Mouse (Mus musculus) megakaryocyte progenitor cell, adult 5-6 weeks (primary cell): ENCODE results near the gene Tmem255a. TPM values are rescaled to one million over a fixed set of nuclear protein-coding genes. Genes with fewer than 3 reads are reported as not detected.

Experiments
- ATAC-seq: replicated peaks from 2 replicates; pipeline ENCODE4 v1.8.0; 2016; ENCODE audit warnings: mild to moderate bottlenecking, moderate TSS enrichment, inconsistent platforms; ENCODE audit not compliant: poor library complexity
- total RNA-seq, 2 experiments: library from RNA; stranded (forward) in 1 of 2; stranded (reverse) in 1 of 2; fragments of 157-497, 149-512 nt in 1 of 2; fragments of 200-1000 nt in 1 of 2; gene quantifications; 2 replicates each; pipeline versions ENCODE4 v1.2.3 to v1.2.4; 2015 to 2017

The Tmem255a gene
- total RNA-seq (2015): not detected in 2 replicates
- total RNA-seq (2017): 0.07 and 0.21 TPM in 2 replicates

- peak; percentile 21; the same call in 1 of the 2 replicates for ATAC-seq
These were observed at the start of gene Tmem255a for GRCm38 (mm10) chrX:38251851-38252571. Gene Tmem255a (minus strand): TSS chrX:38252439.

- no peak for ATAC-seq
These were observed 7.4 kb upstream of the Tmem255a start for GRCm38 (mm10) chrX:38259610-38260009.

GRCm38 (mm10) chrX:38250352-38250950, 1.8 kb downstream of the Tmem255a start:
- ATAC-seq: peak; percentile 61; the same call in 1 of the 2 replicates

- peak; percentile 81 for ATAC-seq
These were observed 2.4 kb downstream of the Tmem255a start for GRCm38 (mm10) chrX:38249640-38250351.

- no peak for ATAC-seq
These were observed 4.6 kb downstream of the Tmem255a start for GRCm38 (mm10) chrX:38247601-38248000.

- ATAC-seq: no peak
These were observed 5.1 kb downstream of the Tmem255a start for GRCm38 (mm10) chrX:38247108-38247507.

- 0 out of 2 replicates have a peak, but pooled peaks have one; percentile 42 for ATAC-seq
These were observed 14.5 kb downstream of the Tmem255a start for GRCm38 (mm10) chrX:38237731-38238130.

GRCm38 (mm10) chrX:38229888-38230287, 22.4 kb downstream of the Tmem255a start:
- no peak for ATAC-seq

- ATAC-seq: no peak
These were observed 29.5 kb downstream of the Tmem255a start for GRCm38 (mm10) chrX:38222757-38223156.

GRCm38 (mm10) chrX:38217676-38217991, 34.6 kb downstream of the Tmem255a start:
- no peak for ATAC-seq

GRCm38 (mm10) chrX:38216986-38217675, 35.1 kb downstream of the Tmem255a start:
- no peak for ATAC-seq

GRCm38 (mm10) chrX:38207392-38207791, 44.8 kb downstream of the Tmem255a start:
- ATAC-seq: peak; percentile 66

GRCm38 (mm10) chrX:38201816-38202215, 50.4 kb downstream of the Tmem255a start:
- ATAC-seq: no peak

GRCm38 (mm10) chrX:38190458-38190764, 61.8 kb downstream of the Tmem255a start:
- ATAC-seq: peak; percentile 20; the same call in 1 of the 2 replicates

- ATAC-seq: peak; percentile 99
These were observed 62.4 kb downstream of the Tmem255a start, which contains the start of gene Zbtb33 for GRCm38 (mm10) chrX:38189552-38190457. Gene Zbtb33 (plus strand): TSS chrX:38189793.

- ATAC-seq: no peak
These were observed 66.7 kb downstream of the Tmem255a start for GRCm38 (mm10) chrX:38185520-38185919.

- peak; percentile 97 for ATAC-seq
These were observed 70.5 kb downstream of the Tmem255a start for GRCm38 (mm10) chrX:38181608-38182258.

- peak; percentile 27 for ATAC-seq
These were observed 71.3 kb downstream of the Tmem255a start for GRCm38 (mm10) chrX:38180656-38181607.
